ENCODE assay signal across 7 mouse cellular contexts in the genomic region with DNA sequence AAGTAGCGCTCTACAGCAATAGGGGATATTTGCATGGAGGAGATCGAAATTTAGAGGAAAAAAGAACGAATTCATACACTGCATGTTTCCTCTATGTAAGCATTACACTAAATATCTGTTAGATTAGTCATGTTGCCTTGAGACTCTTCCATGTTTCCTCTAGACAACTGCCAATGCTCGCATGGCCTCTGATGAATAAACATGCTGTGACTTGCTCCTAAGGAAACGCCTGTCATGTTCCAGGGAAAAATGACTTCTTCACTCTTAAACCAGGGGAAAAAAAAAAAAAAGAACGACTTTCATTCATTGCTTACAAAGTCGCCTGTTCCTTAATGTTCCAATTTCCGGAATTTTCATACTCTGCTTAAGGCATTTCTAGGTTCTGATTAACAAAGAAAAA. TPM values are rescaled to one million over a fixed set of nuclear protein-coding genes. Genes with fewer than 3 reads are reported as not detected.
DNase-seq lines count a peak whose midpoint lies in the region; ATAC-seq and TF ChIP-seq lines count a peak whose summit lies in the region.

No protein-coding gene starts in this region.

- intact Hi-C loops in left cerebral cortex, adult 2 months (cut with DNase I): loop anchor here (5.0 kb wide), 2 partner anchors 90 to 215 kb away; a partner anchor contains a TSS
- intact Hi-C loops in left cerebral cortex, postnatal 14 days (cut with DNase I): no loop called here

- H3K4me3 ChIP-seq in left cerebral cortex, adult 2 months: peak overlapping the region; percentile 67
- peak overlapping the region; percentile 64 for H3K4me3 ChIP-seq in embryonic facial prominence, embryonic 15.5 days (replicated peaks)
- H3K4me3 ChIP-seq in intestine, embryonic 15.5 days (replicated peaks): peak overlapping the region; percentile 83
- peak overlapping the region; percentile 66 for H3K4me3 ChIP-seq in neural tube, embryonic 14.5 days (ENCODE audit: low read depth, low read length)

- H3K27me3 ChIP-seq in embryonic facial prominence, embryonic 15.5 days: no peaks in the 10 kb centered on the region
- H3K27me3 ChIP-seq in intestine, embryonic 15.5 days (replicated peaks): no peaks in the 10 kb centered on the region
- H3K27me3 ChIP-seq in neural tube, embryonic 14.5 days (ENCODE audit: control insufficient read depth, insufficient read depth, low read length): peaks cover 3% of the 10 kb centered on the region

- no peak for ATAC-seq in embryonic facial prominence, embryonic 15.5 days (ENCODE audit: insufficient number of reproducible peaks, low FRiP score, low TSS enrichment, low read depth)
- no peak for ATAC-seq in intestine, embryonic 15.5 days
- ATAC-seq in neural tube, embryonic 14.5 days (ENCODE audit: low read depth): no peak

- H3K9ac ChIP-seq in embryonic facial prominence, embryonic 15.5 days: no peak overlapping the region
- H3K9ac ChIP-seq in intestine, embryonic 15.5 days: no peak overlapping the region
- no peak overlapping the region for H3K9ac ChIP-seq in neural tube, embryonic 14.5 days (replicated peaks; ENCODE audit: low read depth, low read length)

- no peak for TF ChIP-seq CTCF in left cerebral cortex, adult 2 months (IDR thresholded peaks at IDR 0.05)

- H3K36me3 ChIP-seq in embryonic facial prominence, embryonic 15.5 days: no peaks in the 10 kb centered on the region
- H3K36me3 ChIP-seq in intestine, embryonic 15.5 days: no peaks in the 10 kb centered on the region
- no peaks in the 10 kb centered on the region for H3K36me3 ChIP-seq in neural tube, embryonic 14.5 days (ENCODE audit: control insufficient read depth, insufficient read depth, low read length)

- peak overlapping the region; percentile 95 for H3K4me2 ChIP-seq in embryonic facial prominence, embryonic 15.5 days (replicated peaks)
- H3K4me2 ChIP-seq in intestine, embryonic 15.5 days (replicated peaks): peak overlapping the region; percentile 87
- H3K4me2 ChIP-seq in neural tube, embryonic 14.5 days (ENCODE audit: low read depth, low read length): peak overlapping the region; percentile 99; the same call in 1 of the 2 replicates

- H3K4me1 ChIP-seq in embryonic facial prominence, embryonic 15.5 days: peaks cover 16% of the 10 kb centered on the region; the same call in 1 of the 2 replicates
- 0 out of 2 replicates have a peak, but pooled peaks cover 5% of the 10 kb centered on the region for H3K4me1 ChIP-seq in intestine, embryonic 15.5 days (replicated peaks)
- H3K4me1 ChIP-seq in neural tube, embryonic 14.5 days (ENCODE audit: control insufficient read depth, insufficient read depth, low read length): peaks cover 3% of the 10 kb centered on the region; the same call in 1 of the 2 replicates

- H3K9me3 ChIP-seq in embryonic facial prominence, embryonic 15.5 days (replicated peaks): no peaks in the 10 kb centered on the region
- no peaks in the 10 kb centered on the region for H3K9me3 ChIP-seq in intestine, embryonic 15.5 days
- H3K9me3 ChIP-seq in neural tube, embryonic 14.5 days (ENCODE audit: control insufficient read depth, low read length): no peaks in the 10 kb centered on the region

- H3K27ac ChIP-seq in left cerebral cortex, adult 2 months: no peak overlapping the region
- H3K27ac ChIP-seq in embryonic facial prominence, embryonic 15.5 days (replicated peaks): 0 out of 2 replicates have a peak overlapping the region, but pooled peaks have one; percentile 11
- H3K27ac ChIP-seq in intestine, embryonic 15.5 days: 0 out of 2 replicates have a peak overlapping the region, but pooled peaks have one; percentile 98
- no peak overlapping the region for H3K27ac ChIP-seq in neural tube, embryonic 14.5 days (ENCODE audit: low read depth, low read length)

- 40% methylated on average over 8 of the region's 8 CpGs for WGBS in embryonic facial prominence, embryonic 15.5 days
- 32% methylated on average over 8 of the region's 8 CpGs for WGBS in intestine, embryonic 15.5 days
- 64% methylated on average over 8 of the region's 8 CpGs for WGBS in neural tube, embryonic 14.5 days

- no peak for DNase-seq in left cerebral cortex, adult 2 months (ENCODE audit: extremely low spot score in 1 of 2, low spot score in 2 of 2)
- DNase-seq in left cerebral cortex, postnatal 14 days (ENCODE audit: low spot score in 2 of 2): no peak
- no peak for DNase-seq in spleen, postnatal 10 days (ENCODE audit: low spot score in 2 of 2)
- no peak for DNase-seq in layer of hippocampus, adult 8-10 months (ENCODE audit: low spot score in 2 of 2)

RNA-seq across cellular contexts. Expression of a gene that starts 2.1 kb away (rescaled TPM):
- 1 to 10 TPM; 7.0 to 7.1 TPM for total RNA-seq in left cerebral cortex, adult 2 months (2021)
- 1 to 10 TPM; 9.1 to 9.8 TPM for total RNA-seq in left cerebral cortex, postnatal 14 days (2021)
- polyA plus RNA-seq in embryonic facial prominence, embryonic 15.5 days (2015; fragmentation: Nextera tagmentation; extraction: Ambion mirVana): 4.1 and 4.7 TPM in 2 replicates
- 19.9 and 21.9 TPM in 2 replicates for polyA plus RNA-seq in intestine, embryonic 15.5 days (2015; fragmentation: Nextera tagmentation; extraction: Ambion mirVana)
- 2.7 and 3.7 TPM in 2 replicates for polyA plus RNA-seq in neural tube, embryonic 14.5 days (2014; fragmentation: Nextera tagmentation; extraction: Ambion mirVana)
- 10 to 100 TPM; 10.6 to 12.1 (median 10.7) TPM for total RNA-seq in layer of hippocampus, adult 8-10 months (2022)

Comparison
In these comparisons a context has a peak if more than half of its experiments do, and no peak if none do; other contexts are left out.
1. H3K27ac ChIP-seq: peak in embryonic facial prominence, embryonic 15.5 days (single experiment) and intestine, embryonic 15.5 days (single experiment); none in left cerebral cortex, adult 2 months (single experiment) and neural tube, embryonic 14.5 days (single experiment).
2. Peak in every context shown above with its lines, with median percentiles within 50 percentile points of each other: H3K4me3 ChIP-seq and H3K4me2 ChIP-seq.